Mouse (Mus musculus) thymus, postnatal 4 days (tissue): ENCODE results near the gene Fam107b.
A peak's percentile ranks its signal among the peaks of the same experiment; 100 is the strongest.
"Not testable (repeated sequence)": the region's sequence is repeated elsewhere in the genome, so short reads cannot be mapped to it uniquely, and the experiment has no call there.

Experiments used
- DNase-seq: peaks from one replicate; pipeline ENCODE4 v3.0.0; 2021

The Fam107b gene

DNA sequence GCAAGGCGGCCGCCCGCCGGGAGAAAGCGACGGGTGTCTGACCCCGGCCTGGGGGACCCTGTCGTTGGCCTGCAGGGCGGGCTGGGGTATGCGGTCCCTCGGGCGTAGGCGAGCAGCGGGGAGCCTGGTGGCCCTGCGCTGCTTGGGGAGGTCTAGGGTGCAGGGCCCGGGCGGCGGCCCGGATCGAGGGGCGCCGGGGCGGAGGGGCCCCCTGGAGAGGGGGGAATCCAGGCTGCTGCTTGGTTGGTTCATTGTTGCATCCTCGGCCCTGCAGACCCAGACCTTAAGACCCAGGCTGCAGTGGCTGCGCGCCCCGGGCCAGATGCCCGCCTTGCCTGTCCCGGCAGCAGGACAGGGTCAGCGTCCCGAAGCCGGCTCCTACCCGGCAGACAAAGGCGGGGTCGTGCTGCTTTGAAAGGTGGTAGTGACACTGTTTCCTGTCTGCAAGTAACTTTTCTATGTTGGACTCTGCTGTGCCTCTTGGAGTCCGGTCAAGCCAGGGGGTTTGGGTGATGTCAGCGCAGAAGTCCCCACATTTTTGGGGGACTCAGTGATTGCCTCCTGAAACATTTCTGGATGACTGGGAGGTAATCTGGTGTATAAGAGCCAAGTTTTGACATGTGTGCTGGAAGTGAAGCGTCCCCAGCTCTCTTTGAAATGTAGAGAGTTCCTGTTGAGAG, 143.5 kb downstream of the Fam107b start:
- peak; percentile 73 for DNase-seq

DNA sequence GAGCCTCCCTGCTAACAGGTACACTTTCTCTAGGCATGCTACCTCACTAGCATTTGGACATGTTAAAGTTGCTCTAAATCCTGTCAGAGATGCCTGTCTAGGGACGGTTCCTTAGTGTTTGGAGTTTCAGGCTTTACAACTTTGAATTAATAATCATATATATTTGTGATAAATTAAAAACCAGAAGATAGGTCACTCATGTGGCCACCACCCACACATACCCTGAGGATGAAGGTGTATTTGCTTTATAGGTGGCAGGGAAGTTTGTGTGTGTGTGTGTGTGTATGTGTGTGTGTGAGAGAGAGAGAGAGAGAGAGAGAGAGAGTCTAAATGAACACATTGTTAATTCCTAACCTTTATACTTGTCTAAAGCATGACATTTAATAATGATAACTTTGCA, 144.2 kb downstream of the Fam107b start:
- no peak for DNase-seq

DNA sequence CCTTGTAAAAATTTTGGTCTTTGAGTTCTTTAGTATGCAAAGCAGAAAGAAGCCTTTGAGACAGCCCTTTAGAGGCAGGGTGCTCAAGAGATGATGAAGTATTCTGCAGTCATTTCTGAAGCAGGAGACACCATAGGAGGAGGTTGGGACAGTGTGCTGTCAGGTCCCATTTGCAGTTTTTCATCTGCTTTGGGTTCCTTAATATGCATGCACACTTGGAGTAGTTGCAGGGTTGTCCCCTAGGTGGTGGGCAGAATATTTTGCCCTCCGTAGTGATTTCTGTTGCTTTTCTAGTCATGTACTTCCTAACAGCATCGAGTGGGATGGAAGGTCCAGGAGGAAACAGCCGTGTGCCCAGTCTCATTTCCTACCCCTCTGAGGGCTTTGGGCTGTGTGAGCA, 145.1 kb downstream of the Fam107b start:
- DNase-seq = peak; percentile 50

DNA sequence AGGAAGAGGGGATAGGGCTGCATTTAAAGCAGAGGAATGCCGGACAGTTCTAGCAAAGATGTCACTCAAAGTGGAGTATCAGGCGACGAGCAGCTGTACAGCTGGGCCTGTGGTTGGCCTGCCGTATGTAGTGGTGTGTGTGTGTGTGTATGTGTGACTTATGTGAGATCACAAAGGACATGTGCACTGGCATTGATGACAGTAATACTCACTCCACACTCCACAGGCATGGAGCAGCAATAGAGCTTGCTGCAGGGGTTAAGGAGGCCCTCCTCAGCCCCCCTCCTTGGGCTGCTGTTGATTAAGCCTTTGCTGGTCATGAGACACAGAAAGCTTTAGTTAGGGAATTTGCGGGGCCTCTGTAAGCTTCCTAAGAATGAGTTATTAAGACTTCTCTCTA, 147.0 kb downstream of the Fam107b start:
- no peak for DNase-seq

DNA sequence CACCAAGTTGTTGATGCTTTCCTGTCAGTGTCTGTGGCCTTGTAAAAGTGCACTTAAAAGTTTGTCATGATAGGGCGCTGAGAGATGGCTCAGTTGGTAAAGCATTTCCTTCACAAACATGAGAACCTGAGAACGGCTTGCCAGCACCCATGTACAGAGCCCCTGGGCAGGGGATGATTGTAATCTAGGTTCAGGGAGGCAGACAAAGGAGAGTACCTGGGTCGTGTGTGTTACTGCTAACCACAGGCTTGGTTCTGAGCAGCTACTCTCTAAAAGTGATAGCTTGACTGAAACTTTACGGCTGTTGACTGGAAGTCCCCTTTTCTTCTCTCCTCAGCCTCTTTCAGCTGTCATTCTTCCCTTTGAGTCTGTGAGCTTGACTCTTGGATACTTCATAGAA, 147.6 kb downstream of the Fam107b start:
- DNase-seq = no peak

DNA sequence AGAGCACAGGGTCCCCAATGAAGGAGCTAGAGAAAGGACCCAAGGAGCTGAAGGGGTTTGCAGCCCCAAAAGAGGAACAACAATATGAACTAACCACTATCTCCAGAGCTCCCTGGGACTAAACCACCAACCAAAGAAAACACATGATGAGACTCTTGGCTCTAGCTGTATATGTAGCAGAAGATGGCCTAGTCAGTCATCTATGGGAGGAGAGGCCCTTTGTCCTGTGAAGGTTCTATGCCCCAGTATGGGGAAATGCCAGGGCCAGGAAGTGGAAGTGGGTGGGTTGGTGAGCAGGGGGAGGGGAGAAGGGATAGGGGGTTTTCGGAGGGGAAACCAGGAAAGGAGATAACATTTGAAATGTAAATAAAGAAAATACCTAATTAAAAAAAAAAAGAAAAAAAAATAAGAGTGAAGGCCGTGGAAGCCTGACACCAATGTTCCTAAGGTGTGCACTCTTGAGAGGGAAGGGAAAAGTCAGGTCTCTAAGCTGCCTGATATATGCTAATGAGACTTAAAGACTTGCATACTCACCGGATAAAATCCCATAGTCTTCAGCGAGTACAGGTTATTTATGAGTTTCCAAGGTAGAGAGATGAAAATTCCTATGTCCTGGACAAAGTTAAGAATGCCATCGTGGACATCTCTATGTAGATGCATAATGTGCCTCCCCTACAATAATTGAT, 149.3 kb downstream of the Fam107b start:
- not testable (repeated sequence) for DNase-seq

DNA sequence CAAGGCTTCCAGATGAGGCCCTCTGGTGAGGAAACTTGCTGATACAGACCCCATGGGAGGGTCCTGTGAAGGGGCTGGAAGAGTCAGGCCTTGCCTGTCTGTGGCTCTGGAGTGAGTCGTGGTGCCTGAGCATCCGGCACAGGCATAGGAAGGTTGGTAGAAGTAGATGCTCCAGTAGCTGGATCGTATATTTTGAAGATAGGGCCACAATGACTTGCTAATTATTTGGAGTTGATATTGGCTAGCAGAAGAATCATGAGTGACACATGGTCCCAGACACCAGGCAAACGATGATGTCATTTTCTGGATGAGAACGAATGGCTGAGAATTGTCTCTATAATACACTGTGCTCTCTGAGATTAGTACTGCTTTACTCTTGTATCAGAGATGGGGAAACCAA, 150.8 kb downstream of the Fam107b start:
- no peak for DNase-seq

DNA sequence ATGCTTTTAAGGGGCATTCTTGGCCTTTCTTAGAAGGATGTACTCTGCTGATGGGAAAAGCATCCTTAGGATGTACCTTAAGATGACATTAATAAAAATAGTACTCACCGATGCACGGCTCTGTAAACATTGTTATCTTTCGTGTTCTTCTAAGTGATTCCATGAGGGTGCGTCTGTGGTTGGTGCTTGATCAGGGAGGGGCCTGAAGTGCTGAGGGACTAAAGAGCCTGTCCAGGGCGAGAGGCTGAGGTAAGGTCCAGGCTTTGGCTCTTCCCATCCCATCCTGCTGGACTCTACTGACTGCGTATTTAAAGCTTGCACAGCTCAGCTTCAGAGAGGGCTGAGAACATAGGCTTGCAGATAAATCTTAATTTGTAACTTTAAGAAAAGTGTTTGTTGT, 151.7 kb downstream of the Fam107b start:
- DNase-seq = no peak

DNA sequence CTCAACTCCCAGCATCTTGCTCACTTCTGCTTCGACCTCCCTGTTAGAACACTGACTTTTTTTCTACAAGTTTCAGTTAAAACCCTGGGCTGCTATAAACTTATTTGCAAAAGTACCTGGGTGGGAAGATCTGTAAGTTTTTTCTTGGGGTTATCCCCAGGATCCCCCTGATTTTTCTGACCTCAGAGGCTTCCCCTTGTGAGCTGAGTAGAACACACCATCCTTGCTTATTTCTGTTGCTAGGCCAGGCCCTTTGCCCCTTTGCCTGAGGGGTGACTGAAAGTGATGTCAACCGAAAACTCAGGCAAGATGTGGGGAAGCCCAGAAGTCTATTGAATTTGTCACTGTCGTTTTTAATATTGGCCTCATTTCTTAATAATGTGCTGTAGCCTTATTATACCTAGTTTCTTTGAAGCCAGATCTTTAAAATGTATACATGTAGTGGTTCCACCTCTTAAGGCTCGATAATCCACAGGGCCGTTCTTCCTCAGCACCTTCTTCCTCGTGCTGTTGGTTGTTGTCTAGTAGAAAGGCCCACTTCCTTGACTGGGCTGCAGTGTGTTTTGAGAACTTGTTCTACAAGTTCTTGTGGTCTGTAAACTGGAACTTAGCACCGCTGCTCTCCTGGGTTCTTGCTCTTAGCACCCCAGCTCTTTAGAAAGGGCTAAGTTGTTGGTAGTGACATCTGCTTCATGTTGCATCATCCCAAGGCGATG, 153.3 kb downstream of the Fam107b start:
- no peak for DNase-seq

DNA sequence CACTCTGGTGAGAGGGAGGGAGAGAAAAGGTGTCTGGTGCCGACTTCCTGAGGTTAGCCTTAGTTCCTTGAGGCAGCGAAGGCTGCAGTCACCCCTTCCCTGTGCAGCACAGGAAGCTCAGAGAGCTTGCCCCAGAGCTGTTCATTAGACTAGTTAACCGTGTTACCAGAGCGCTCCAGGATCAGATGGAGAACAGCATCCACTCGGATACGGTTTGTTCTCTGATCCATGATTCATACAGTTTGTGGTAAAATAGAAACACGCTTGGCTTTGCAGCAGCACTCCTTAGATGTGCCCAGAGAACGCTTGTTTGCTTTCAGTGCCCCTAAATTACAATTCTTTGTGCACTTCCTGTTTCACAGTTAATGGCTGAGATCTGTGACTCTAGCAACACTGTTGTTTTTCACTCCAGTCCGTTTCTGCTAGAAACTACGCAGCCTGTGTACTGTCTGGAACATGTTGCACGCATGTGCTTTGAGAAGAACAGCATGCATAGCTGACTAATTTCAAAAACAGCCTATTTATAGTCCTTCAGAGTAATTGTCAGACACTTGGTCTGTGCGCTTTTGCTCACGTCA, 156.3 kb downstream of the Fam107b start:
- DNase-seq = peak; percentile 63

DNA sequence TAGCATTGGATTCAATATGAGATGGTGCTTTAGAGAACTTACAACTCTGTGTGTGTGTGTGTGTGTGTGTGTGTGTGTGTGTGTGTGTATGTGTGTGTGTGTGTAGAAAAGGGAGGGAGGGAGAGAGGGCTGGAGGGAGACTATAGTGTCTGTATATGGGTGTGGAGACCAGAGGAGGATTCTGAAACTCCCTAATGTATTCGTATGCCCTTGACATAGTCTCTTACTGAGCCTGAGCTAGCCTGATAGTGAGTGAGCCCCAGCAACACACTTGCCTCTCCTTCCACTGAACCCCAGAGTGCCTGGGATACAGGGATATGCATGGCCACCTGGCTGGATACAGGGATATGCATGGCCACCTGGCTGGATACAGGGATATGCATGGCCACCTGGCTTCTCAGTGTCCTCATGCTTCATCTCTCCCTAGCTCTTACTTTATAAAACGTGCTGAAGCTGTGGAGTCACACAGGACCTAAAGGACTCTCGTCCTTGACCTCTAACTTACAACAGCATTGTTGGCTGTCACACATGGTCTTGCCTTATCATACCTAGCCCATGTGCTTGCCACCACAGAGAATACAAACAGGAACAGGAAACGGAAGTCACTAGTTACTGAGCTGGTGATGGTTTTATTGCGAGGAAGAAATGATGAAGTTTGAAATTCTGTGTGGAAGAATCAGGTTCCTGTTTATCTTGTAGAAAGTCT, 157.1 kb downstream of the Fam107b start:
- DNase-seq = peak; percentile 23

DNA sequence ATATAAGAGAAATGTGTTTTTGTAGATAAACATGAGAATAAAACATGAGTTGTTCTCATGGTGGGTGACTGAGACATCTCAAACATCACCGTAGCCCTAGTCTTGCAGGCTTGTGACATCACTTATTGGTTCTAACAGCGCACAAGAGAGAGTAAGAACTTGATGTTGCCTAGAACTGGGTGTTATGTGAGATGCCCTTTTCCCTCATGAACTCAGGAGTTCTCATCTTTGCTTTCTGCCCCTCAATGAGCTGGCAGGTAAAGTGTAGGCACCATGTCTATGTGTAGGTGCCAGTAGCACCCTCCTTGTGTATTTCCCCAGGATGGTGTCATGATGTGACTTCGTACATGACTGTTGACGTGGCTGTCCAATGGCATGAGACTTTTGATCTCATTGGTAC, 157.8 kb downstream of the Fam107b start:
- DNase-seq = no peak

DNA sequence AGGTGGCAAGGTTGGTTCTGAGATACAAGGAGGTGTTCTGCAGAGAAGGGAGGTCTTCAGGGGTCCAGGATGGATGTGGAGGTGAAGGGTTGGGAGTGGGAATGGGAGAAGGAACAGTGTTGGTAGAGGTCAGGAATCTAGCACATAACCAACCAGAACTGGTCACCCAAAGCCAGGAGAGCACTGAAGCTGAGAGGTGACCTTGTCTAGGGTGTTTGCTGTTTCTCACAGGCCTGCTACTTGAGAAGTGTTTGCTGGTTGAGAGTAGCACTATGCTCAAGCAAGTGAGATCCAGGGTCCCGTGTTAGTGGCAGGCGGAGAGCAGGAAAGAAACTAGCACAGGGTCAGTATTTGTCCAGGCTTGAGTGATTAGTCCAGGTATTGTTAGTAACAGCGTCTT, 159.3 kb downstream of the Fam107b start:
- DNase-seq = peak; percentile 8

DNA sequence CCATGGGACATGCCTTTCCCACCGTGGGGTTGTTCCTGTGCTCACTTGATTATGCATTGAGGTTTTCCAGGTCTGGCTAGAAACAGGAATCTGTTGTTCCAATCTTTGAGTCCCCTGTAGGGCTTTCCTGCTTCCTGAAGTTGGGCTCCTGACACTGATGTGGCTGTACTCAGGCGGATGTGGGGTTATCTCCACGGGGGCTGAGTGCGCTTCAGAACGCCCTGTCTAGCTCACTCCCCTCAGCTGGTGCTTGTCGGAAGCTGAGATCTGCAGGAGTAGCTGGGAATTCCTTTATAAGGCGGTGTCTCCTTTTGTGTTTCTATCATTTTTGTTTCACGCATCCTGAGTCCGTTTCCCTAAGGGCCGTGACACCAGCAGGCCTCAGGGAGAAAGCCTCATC, 160.5 kb downstream of the Fam107b start:
- peak; percentile 55 for DNase-seq

DNA sequence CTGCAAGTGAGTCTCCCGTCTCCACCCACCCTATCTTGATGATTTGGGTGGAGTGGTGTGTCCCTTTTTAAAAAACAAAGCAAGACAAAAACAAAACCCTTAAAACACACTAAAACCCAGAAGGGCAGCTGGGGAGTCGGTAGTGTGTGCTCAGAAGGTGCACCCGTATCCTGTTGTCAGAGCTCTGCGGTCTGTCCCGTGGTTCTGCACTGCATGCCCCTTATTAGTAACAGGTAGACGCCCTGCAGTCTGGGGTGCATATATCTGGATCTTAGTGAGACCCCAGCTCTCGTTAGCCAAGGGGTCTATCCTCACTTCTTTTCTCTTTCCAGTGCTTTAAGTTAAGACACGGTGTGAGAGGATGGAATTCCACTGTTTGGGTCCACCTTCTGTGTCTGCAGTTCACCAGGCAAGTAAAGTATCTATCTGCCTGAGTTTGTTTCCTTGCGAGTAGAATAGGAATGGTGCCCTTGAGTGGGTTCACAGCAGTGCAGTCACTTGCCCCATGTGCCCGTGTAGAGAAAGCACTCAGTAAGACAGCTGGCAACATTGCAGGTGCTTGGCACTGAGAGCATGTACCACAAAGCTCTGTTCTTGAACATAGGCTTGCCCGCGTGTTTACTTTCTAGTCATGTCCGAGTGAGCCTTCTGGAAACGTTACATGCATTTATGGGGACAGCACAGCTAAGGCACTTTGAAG, 161.2 kb downstream of the Fam107b start:
- DNase-seq = peak; percentile 45

DNA sequence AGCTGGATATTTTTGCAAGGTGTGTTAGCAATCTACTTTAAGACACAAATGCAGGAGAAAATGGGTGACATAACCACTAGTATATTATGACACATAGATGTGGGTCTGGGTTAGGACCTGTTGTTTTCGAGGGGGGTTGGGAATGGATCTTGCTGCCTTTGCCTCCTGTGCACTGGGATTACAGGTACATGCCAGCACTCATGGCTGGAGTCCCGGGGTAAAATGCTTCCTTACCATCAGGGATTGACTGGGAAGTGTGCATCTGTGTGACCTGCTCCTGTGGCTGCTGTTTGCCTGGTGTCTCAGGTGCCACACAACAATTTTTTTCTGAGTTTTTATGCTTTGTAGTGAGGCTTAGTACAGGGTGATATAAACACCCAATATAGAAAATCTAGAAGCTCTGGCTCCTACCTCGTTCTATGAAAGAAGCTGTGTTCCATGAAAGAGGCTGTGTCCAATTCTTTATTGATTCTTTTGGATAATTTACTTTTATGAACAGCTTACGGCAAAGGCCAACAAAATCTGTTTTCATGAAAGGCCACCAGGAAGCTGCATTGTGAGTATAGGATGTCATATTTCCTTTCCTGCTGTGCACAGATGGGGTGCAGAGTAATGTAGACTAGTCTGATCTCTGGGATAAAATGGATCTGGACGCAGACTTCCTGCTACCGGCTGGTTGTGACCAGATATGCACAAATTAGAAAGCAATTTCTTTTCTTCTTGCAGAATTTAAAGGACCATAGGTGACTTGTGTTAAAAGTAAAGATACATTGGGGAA, 167.8 kb downstream of the Fam107b start:
- DNase-seq = no peak

DNA sequence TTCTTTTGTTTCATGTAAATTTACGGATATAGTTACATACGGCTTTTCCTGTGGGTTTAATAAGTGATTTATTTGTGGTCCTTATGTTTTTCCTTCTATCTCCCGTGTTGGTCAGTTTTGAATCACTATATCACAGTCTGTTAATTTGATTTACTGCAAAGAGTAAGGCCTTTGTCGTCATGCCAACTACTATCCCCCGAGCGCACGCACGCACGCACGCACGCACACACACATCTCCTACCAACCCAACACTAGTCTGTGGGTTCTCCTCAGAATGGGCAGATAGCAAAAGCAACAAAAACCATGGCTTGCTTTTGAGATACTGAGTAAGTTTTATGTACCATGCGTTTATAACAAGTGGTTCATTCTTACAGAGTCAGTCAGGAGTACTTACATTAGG, 168.4 kb downstream of the Fam107b start:
- DNase-seq = no peak

DNA sequence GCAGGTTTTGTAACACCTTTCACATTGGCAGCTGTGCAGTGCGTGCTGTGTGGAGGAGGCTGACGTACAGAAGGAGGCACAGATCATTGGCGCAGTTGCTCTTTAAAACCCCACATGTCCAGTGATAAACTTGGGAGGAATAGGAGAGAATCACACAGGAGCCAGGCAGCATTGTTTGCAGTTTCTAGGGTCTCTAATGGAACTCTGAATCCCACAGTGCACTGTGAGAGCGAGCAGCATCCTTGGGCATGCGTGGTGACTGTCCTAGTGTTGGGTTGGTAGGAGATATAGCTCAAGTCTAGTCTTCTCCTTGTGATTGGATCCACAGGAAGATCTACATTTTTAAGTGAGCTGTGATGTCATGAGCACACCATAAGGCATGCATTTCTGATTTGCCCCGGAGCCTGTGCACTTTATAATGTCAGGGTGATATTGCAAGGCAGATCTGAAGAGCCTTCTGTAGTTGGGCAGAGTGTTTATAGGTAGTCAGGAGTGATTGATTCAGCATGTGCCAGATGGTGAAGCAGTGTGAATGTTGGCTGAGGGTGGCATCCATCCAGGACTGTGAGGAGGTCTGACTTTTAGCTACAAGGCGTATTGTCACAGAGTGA, 169.2 kb downstream of the Fam107b start:
- no peak for DNase-seq

DNA sequence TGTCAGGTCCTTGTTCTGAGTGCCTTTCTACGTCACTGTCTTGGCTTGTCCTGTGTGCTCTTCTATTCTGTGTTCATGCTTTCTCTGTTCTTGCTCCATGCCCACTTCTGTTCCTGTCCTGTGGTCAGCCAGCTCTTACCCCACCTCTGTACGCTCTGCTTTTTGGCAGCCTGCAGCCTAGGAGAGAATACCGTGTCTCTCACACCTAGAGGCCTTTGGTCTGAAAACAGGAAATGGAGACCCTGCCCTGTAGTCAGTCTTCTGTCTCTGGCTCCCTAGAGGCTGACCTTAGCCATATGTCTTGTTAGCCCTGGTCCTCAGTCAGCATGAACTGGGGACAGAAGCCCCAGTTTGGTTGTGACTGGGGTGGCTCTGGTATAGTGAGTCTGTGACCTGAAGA, 170.0 kb downstream of the Fam107b start:
- DNase-seq = no peak

DNA sequence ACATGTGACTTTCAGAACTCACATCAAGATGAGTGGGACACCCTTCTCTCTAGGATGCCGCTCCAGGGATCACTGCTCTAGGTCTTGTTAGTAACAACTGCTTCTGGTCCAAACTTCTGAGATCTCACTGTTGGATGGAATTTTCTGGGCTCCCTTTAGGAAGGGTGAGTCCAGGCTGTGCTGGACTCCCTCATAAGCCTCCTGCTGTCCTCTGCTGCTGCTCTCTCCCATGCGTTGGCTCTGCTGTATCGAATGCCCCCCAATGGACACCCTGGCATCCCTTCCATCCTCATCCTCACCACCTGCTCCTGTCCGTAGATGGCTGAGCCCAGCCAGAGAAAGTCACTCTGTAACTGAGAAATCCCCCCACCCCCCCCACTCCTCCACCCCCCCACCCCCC, 170.4 kb downstream of the Fam107b start:
- DNase-seq = no peak

DNA sequence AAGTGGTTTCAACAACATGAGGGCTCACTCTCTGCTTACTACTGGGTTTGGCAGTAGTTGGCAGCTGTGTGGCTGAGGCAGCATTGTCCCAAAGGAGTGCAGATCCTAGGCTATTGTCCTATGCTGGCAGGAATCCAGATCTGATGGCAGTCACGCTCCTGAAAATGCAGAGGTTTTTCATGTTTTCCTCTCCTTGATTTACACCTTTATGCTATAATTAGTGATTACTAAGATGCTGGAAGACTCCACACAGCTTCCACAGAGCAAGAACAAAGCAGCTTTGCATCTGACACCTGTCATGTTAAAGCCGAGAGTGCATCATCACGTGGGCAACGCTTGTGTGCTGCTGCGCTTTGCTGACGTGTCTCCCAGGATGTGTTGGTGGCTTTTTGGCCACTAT, 172.2 kb downstream of the Fam107b start:
- no peak for DNase-seq
